Mouse (Mus musculus): ENCODE measurements around the gene Ctse. TPM values are rescaled to one million over a fixed set of nuclear protein-coding genes. Genes with fewer than 3 reads are reported as not detected.

Gene Ctse
- 0.08 TPM in 1 of 2 replicates, not detected in the other for polyA plus RNA-seq (2015; fragmentation: Nextera tagmentation; extraction: Ambion mirVana)

GRCm38 (mm10) chr1:131637791-131638540, at the start of gene Ctse:
Ctse (plus strand) TSS chr1:131638306.

GRCm38 (mm10) chr1:131598905-131599304, 39.2 kb upstream of the Ctse start, which contains the start of gene Avpr1b:
Avpr1b (plus strand) TSS chr1:131599239.

GRCm38 (mm10) chr1:131688475-131688874, 50.4 kb downstream of the Ctse start, which contains the start of gene Rab7b:
Rab7b (plus strand) TSS chr1:131688695.

Other genes with a start within 250 kb of the Ctse start
- 25.2 and 26.0 TPM in 2 replicates for gene Srgap2, start 111.0 kb upstream of the Ctse start, polyA plus RNA-seq (2015; fragmentation: Nextera tagmentation; extraction: Ambion mirVana)
- 1.1 and 1.2 TPM in 2 replicates for gene Fam72a, start 110.4 kb upstream of the Ctse start, polyA plus RNA-seq (2015; fragmentation: Nextera tagmentation; extraction: Ambion mirVana)
- not detected in 2 replicates for gene Avpr1b, start 39.1 kb upstream of the Ctse start, polyA plus RNA-seq (2015; fragmentation: Nextera tagmentation; extraction: Ambion mirVana)
- gene Rab7b, start 50.4 kb downstream of the Ctse start, polyA plus RNA-seq (2015; fragmentation: Nextera tagmentation; extraction: Ambion mirVana) = 3.2 and 3.7 TPM in 2 replicates
- 0.03 and 0.06 TPM in 2 replicates for gene Slc26a9, start 105.7 kb downstream of the Ctse start, polyA plus RNA-seq (2015; fragmentation: Nextera tagmentation; extraction: Ambion mirVana)
- gene Pm20d1, start 159.1 kb downstream of the Ctse start, polyA plus RNA-seq (2015; fragmentation: Nextera tagmentation; extraction: Ambion mirVana) = 0.48 and 0.84 TPM in 2 replicates
- gene Slc41a1, start 189.2 kb downstream of the Ctse start, polyA plus RNA-seq (2015; fragmentation: Nextera tagmentation; extraction: Ambion mirVana) = 20.5 and 21.5 TPM in 2 replicates
- gene Rab29, start 228.9 kb downstream of the Ctse start, polyA plus RNA-seq (2015; fragmentation: Nextera tagmentation; extraction: Ambion mirVana) = 11.5 and 11.7 TPM in 2 replicates

Measured in neural tube, postnatal 0 days (tissue).